ENCODE assay signal across 14 mouse cellular contexts in genomic region chr9:115908325-115908724, GRCm38 (mm10). TPM values are rescaled to one million over a fixed set of nuclear protein-coding genes. Genes with fewer than 3 reads are reported as not detected.
DNase-seq lines count a peak whose midpoint lies in the region; ATAC-seq lines count a peak whose summit lies in the region.
"Had no signal": no experiment of that assay in that cellular context is flagged by ENCODE, and none has a peak within 500 bp of the region (broad histone marks: within the 10 kb centered on the region; RNA-seq: fewer than 3 reads in every experiment).

No protein-coding gene starts in this region.

- H3K9me3 ChIP-seq in heart, embryonic 11.5 days (replicated peaks; ENCODE audit: control insufficient read depth, low read length) = no peaks in the 10 kb centered on the region
- no peaks in the 10 kb centered on the region for H3K9me3 ChIP-seq in midbrain, embryonic 10.5 days (replicated peaks)
- no peaks in the 10 kb centered on the region for H3K9me3 ChIP-seq in midbrain, embryonic 11.5 days (ENCODE audit: control insufficient read depth, low read length)
- no peaks in the 10 kb centered on the region for H3K9me3 ChIP-seq in embryonic facial prominence, embryonic 15.5 days (replicated peaks)
- H3K9me3 ChIP-seq: liver, embryonic 15.5 days had no signal

- no peak for DNase-seq in heart, postnatal 10 days
- DNase-seq in midbrain, embryonic 10.5 days (ENCODE audit: low spot score) = peak; percentile 20
- DNase-seq in midbrain, embryonic 11.5 days (ENCODE audit: low spot score, missing footprints) = no peak
- no peak for DNase-seq in ovary, postnatal 10 days (ENCODE audit: low spot score)
- DNase-seq: adrenal gland, adult 2 months; cerebellum, adult 9-10 months; kidney, postnatal 14 days; right cerebral cortex, postnatal 25 days had no signal

- peak overlapping the region; percentile 54 for H3K4me2 ChIP-seq in heart, embryonic 11.5 days
- H3K4me2 ChIP-seq in midbrain, embryonic 11.5 days = no peak overlapping the region
- peak overlapping the region; percentile 27 for H3K4me2 ChIP-seq in embryonic facial prominence, embryonic 15.5 days (replicated peaks)
- H3K4me2 ChIP-seq: liver, embryonic 15.5 days had no signal

- H3K36me3 ChIP-seq in heart, embryonic 11.5 days (ENCODE audit: control insufficient read depth, insufficient read depth, low read length) = no peaks in the 10 kb centered on the region
- H3K36me3 ChIP-seq in midbrain, embryonic 10.5 days = no peaks in the 10 kb centered on the region
- H3K36me3 ChIP-seq in midbrain, embryonic 11.5 days (ENCODE audit: control insufficient read depth, insufficient read depth, low read length) = no peaks in the 10 kb centered on the region
- H3K36me3 ChIP-seq in embryonic facial prominence, embryonic 15.5 days = no peaks in the 10 kb centered on the region
- H3K36me3 ChIP-seq: liver, embryonic 15.5 days had no signal

- intact Hi-C loops in heart, postnatal 10 days (cut with DNase I) = no loop called here

- H3K27ac ChIP-seq in heart, embryonic 11.5 days (ENCODE audit: low read depth, low read length) = no peak overlapping the region
- 0 out of 2 replicates have a peak overlapping the region, but pooled peaks have one; percentile 9 for H3K27ac ChIP-seq in midbrain, embryonic 10.5 days (replicated peaks)
- H3K27ac ChIP-seq in midbrain, embryonic 11.5 days (ENCODE audit: low read depth, low read length) = no peak overlapping the region
- no peak overlapping the region for H3K27ac ChIP-seq in embryonic facial prominence, embryonic 15.5 days (replicated peaks)
- H3K27ac ChIP-seq: liver, embryonic 15.5 days had no signal

- H3K4me1 ChIP-seq in heart, embryonic 11.5 days (ENCODE audit: control insufficient read depth, insufficient read depth, low read length) = peaks cover 5% of the 10 kb centered on the region
- H3K4me1 ChIP-seq in midbrain, embryonic 10.5 days = peaks cover 7% of the 10 kb centered on the region
- H3K4me1 ChIP-seq in midbrain, embryonic 11.5 days (ENCODE audit: control insufficient read depth, insufficient read depth, low read length) = no peaks in the 10 kb centered on the region
- peaks cover 7% of the 10 kb centered on the region; the same call in 1 of the 2 replicates for H3K4me1 ChIP-seq in embryonic facial prominence, embryonic 15.5 days
- H3K4me1 ChIP-seq: liver, embryonic 15.5 days had no signal

- no peaks in the 10 kb centered on the region for H3K27me3 ChIP-seq in heart, embryonic 11.5 days (ENCODE audit: control insufficient read depth, insufficient read depth, low read length)
- peaks cover 5% of the 10 kb centered on the region; the same call in 1 of the 2 replicates for H3K27me3 ChIP-seq in midbrain, embryonic 10.5 days (ENCODE audit: low read depth, poor library complexity, severe bottlenecking)
- no peaks in the 10 kb centered on the region for H3K27me3 ChIP-seq in midbrain, embryonic 11.5 days (ENCODE audit: control insufficient read depth, insufficient read depth, low read length)
- H3K27me3 ChIP-seq in embryonic facial prominence, embryonic 15.5 days = no peaks in the 10 kb centered on the region; the same call in 1 of the 2 replicates
- H3K27me3 ChIP-seq: liver, embryonic 15.5 days had no signal

- ATAC-seq in heart, embryonic 11.5 days (replicated peaks; ENCODE audit: insufficient number of reproducible peaks, low FRiP score, low TSS enrichment) = 0 out of 2 replicates have a peak, but pooled peaks have one; percentile 10
- no peak for ATAC-seq in midbrain, embryonic 11.5 days (ENCODE audit: low FRiP score)
- ATAC-seq in embryonic facial prominence, embryonic 15.5 days (ENCODE audit: insufficient number of reproducible peaks, low FRiP score, low TSS enrichment, low read depth) = no peak
- ATAC-seq in megakaryocyte, adult 5-6 weeks (ENCODE audit: poor library complexity, severe bottlenecking) = peak; percentile 68
- ATAC-seq in erythroblast, adult 5-6 weeks (replicated peaks; ENCODE audit: low FRiP score, poor library complexity, severe bottlenecking) = no peak

- H3K4me3 ChIP-seq in heart, embryonic 11.5 days (ENCODE audit: low read depth, low read length) = peak overlapping the region; percentile 12; the same call in 1 of the 2 replicates
- H3K4me3 ChIP-seq in midbrain, embryonic 10.5 days = peak overlapping the region; percentile 11; the same call in 1 of the 2 replicates
- no peak overlapping the region for H3K4me3 ChIP-seq in midbrain, embryonic 11.5 days (ENCODE audit: low read depth, low read length)
- no peak overlapping the region for H3K4me3 ChIP-seq in embryonic facial prominence, embryonic 15.5 days (replicated peaks)
- H3K4me3 ChIP-seq: liver, embryonic 15.5 days; myocyte had no signal

- 8% methylated on average over 15 of the region's 15 CpGs for WGBS in heart, embryonic 11.5 days (ENCODE audit: insufficient replicate concordance)
- 10% methylated on average over 15 of the region's 15 CpGs for WGBS in midbrain, embryonic 10.5 days
- WGBS in midbrain, embryonic 11.5 days = 8% methylated on average over 15 of the region's 15 CpGs
- whole genome bisulfite sequencing in embryonic facial prominence, embryonic 15.5 days = 7% methylated on average over 15 of the region's 15 CpGs

- no peak overlapping the region for H3K9ac ChIP-seq in heart, embryonic 11.5 days (ENCODE audit: low read depth, low read length)
- H3K9ac ChIP-seq in midbrain, embryonic 11.5 days (ENCODE audit: low read length) = no peak overlapping the region
- no peak overlapping the region for H3K9ac ChIP-seq in embryonic facial prominence, embryonic 15.5 days
- H3K9ac ChIP-seq: liver, embryonic 15.5 days had no signal

RNA-seq across cellular contexts. Expression of gene Gadl1, which starts 0.9 kb away (rescaled TPM):
- 0.97 and 1.2 TPM in 2 replicates for polyA plus RNA-seq in heart, embryonic 11.5 days (2014; fragmentation: Nextera tagmentation; extraction: Ambion mirVana)
- total RNA-seq in heart, postnatal 10 days (2021) = under 1 TPM; 0.12 to 0.67 TPM
- 0.16 and 0.54 TPM in 2 replicates for polyA plus RNA-seq in midbrain, embryonic 10.5 days (2016; fragmentation: Nextera tagmentation; extraction: Ambion mirVana)
- 0.26 and 0.31 TPM in 2 replicates for polyA plus RNA-seq in midbrain, embryonic 11.5 days (2014; fragmentation: Nextera tagmentation; extraction: Ambion mirVana)
- polyA plus RNA-seq in embryonic facial prominence, embryonic 15.5 days (2015; fragmentation: Nextera tagmentation; extraction: Ambion mirVana) = 1.7 and 2.6 TPM in 2 replicates
- total RNA-seq in megakaryocyte, adult 5-6 weeks (2015) = not detected in 2 replicates
- total RNA-seq in megakaryocyte, adult 5-6 weeks (2017) = 0.24 TPM in 1 of 2 replicates, not detected in the other
- total RNA-seq in erythroblast, adult 5-6 weeks (2015; ENCODE audit: low replicate concordance) = not detected in 2 replicates
- total RNA-seq in erythroblast, adult 5-6 weeks (2017; ENCODE audit: low replicate concordance) = 0.98 TPM in 1 of 2 replicates, not detected in the other

Comparison
In these comparisons a context has a peak if more than half of its experiments do, and no peak if none do; other contexts are left out.
1. H3K4me3 ChIP-seq: peak in heart, embryonic 11.5 days (single experiment) and midbrain, embryonic 10.5 days (single experiment); none in midbrain, embryonic 11.5 days (single experiment) and embryonic facial prominence, embryonic 15.5 days (single experiment).
2. ATAC-seq: peak in heart, embryonic 11.5 days (single experiment) and megakaryocyte, adult 5-6 weeks (single experiment); none in midbrain, embryonic 11.5 days (single experiment), embryonic facial prominence, embryonic 15.5 days (single experiment) and erythroblast, adult 5-6 weeks (single experiment).